Mouse (Mus musculus): Measurements from ENCODE around the gene Tc2n.
"Not testable (repeated sequence)": the region's sequence is repeated elsewhere in the genome, so short reads cannot be mapped to it uniquely, and the experiment has no call there.

The Tc2n gene

GRCm38 (mm10) chr12:101718054-101718754 lies at the start of gene Tc2n:
Gene Tc2n, minus strand, starts transcription at chr12:101718523.
- DNase-seq (ENCODE audit: low spot score), result no peak

DNA sequence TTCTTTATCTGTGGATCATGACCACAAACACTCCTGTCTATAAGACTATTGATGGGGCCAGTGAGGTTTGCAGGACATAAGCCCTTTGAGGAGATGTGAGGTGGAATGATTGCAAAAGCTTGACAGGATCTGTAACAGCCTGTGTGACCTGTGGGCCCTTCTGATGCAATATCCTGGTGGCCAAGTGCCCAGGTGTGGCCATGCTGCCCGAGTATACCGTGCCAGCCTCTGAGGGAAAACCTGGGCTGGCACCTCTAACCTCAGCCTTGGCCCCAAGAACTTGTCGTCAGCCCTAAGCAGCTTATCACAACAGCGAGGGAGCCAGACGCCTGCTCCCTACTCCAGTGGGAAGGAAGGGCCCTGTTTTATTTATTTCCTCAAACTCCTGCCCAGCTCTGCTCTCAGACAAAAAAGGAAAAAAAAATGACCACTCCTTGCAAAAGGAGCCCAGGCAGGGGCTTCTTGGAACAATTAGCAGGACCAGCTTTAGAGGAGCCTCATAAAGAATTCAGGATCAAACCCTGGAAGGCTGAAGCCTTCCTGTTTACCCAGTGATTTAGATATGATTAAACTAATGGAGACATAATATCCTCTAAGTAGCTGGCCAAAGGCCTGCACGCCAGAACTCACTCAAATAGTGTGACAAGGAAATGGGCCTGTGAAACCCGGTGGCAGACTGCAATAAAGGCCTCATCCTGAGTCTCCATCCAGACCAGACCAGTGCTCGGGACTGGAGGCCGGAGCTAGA lies 49.2 kb upstream of the Tc2n start:
- DNase-seq (ENCODE audit: low spot score), result peak; percentile 48

DNA sequence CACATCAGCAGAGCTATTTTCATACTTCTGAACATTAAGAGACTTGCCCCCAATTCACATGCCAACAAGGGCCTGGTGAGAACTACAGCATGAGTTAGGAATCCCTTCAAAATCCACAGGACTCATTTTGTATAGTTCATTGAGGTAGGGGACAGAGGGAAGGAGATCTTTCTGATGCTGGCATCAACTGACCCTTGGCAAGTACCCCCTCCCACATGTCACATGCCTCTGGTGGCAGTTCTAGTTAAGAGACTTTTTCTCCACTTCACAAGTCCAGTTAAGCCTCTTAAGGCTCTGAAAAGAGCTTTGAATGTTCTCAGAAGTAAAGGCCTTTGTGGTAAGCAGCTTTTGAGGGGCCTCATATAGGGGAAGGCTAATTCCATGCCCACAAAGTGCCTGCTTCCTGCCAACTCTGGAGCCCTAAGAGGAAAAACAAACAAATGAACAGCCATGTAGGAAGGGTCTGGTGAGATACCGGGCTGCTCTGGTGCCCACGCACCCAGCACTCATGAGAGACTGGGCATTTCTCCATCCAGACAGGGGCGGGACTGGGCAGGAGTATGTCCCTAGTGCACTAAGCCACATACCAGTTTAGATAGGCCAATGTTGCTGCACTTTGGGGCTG lies 48.0 kb upstream of the Tc2n start:
- peak; percentile 7 for DNase-seq (ENCODE audit: low spot score)

DNA sequence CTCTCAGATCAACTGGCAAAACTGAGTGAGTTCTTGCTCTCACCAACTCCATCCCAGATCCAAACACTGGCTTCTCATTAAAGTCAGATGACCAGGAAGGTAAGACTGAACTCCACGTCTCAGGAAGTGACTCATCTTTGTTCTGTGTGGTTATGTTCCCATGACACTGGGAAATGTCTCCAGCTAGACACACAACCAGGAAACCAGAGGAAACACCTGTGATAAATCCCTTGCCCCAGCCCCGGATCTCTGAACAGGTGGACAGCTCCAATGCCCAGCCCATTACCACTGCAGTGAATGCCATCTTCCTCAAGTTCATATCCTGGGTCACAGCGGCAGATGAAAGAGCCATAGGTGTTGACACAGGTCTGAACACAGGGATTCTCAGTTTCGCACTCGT lies 46.5 kb upstream of the Tc2n start:
- no peak for DNase-seq (ENCODE audit: low spot score)

- no peak for DNase-seq (ENCODE audit: low spot score)
Measured at GRCm38 (mm10) chr12:101763065-101763464, 44.7 kb upstream of the Tc2n start.

- no peak for DNase-seq (ENCODE audit: low spot score)
Measured at GRCm38 (mm10) chr12:101762054-101762453, 43.7 kb upstream of the Tc2n start.

DNA sequence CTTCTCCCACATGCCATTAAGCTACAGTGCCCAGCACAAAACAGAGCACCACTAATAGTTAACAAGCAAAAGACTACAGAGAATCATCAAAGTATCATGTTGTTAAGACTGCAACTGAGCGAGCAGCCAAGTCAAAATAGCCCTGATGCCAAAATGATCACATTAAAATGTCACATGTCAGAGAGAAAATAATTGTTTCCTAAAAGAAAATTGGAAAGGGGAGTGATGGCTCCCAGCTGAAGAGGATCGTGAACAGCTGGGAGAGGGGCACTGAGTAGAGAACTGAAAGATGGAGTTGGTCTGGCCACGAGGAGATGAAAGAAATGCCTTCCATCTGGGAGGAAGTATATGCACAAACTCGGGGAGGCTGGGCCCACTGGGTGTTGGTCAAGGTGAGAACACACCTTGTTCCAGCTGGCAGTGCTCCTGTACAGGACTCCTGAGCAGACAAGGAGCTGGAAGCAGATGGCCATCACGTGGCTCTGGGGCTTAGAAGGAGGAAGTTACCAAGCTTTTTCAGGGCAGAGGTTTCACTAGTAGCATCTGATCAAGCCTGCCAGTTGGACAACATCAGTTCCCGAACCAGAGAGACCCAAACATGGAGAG lies 41.2 kb upstream of the Tc2n start:
- no peak for DNase-seq (ENCODE audit: low spot score)

DNA sequence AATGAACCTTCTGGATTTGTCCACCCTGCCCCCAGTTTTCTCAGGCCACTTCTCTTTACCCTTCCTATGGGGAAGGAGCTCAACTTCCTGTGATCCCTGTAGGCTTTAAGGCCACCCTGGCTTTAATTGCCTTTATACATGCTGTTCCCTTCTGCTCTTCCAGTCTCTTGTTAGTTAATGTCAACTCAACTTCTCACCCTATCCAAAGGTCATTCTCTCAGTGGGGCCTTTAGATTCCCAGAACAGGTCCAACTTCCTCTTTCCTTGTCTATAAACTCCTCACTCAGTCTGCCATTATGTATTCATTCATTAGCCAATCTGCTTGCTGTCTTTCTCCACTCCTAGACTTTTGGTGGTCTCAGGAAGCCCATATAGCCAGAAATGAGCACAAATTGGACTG lies 40.4 kb upstream of the Tc2n start:
- DNase-seq (ENCODE audit: low spot score), result no peak

DNA sequence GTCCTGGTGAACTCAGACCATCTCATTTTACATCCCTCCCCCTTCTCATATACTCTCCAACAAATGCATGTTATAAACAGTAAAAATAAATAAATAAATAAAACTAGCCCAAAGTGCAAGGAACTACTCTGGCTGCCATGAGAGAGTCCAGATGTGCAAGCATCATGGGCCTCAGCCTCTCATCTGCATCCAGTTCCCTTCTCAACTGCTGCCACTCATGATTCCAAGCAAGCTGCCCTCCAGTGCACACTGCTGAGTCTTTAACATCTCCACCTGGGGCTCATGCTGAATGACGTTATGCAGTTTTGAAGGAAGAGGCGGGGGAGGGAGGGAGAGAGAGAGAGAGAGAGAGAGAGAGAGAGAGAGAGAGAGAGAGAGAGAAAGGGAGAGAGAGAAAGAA lies 24.1 kb upstream of the Tc2n start:
- no peak for DNase-seq (ENCODE audit: low spot score)

DNA sequence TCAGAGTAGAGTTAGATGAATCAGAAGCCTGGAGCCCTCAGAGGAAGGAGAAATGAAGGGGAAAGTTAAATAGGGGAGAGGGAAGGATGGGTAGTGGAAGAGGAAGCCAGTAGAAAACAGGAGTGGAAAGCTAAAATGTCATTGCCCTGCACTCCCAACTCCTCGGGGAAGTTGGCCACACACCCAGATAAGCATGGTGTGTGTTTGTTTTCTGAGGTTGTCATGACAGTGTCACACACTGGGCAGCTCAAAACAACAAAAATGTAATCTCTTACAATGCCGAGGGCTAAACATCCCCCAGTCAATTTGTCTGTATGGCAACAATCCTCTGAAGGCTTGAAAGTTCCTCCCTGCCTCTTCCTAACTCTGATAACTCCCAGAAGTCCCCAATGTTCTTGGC lies 22.2 kb upstream of the Tc2n start:
- DNase-seq (ENCODE audit: low spot score), result no peak

DNA sequence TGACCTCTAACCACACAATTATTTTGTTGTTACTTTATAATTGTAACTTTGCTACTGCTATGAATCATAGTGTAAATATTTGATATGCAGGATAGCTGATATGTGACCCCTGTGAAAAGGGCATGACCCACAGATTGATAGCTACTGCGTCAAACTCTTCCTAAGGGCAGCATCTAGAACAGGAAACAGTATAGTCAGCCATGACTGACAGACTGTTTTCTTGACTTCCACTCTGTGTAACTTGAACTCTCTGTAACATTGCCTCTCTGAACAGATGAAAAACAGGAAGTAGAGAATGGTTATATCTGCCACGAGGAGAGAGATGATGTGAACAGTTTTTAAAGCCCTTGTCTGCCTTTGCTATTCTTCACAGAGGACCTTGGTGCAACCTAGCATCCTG lies 21.7 kb upstream of the Tc2n start:
- DNase-seq (ENCODE audit: low spot score), result no peak

DNA sequence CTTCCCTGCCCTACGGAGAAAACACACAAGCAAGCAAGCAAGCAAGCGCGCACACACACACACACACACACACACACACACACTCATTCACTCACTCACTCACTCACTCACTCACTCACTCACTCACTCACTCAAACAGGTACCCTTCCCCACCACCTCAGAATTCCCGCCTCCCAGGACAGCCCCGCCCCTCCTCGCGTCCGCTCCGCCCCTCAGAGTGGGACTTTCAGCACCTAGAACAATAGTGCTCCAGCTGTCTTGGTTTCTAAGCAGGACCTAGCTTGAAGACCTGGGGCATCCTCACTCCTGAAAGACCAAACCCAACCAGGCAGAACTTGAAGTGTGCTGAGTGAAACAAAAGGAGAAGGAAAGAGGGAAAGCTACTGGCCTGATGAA lies 430 bp upstream of the Tc2n start:
- DNase-seq (ENCODE audit: low spot score), result no peak

DNA sequence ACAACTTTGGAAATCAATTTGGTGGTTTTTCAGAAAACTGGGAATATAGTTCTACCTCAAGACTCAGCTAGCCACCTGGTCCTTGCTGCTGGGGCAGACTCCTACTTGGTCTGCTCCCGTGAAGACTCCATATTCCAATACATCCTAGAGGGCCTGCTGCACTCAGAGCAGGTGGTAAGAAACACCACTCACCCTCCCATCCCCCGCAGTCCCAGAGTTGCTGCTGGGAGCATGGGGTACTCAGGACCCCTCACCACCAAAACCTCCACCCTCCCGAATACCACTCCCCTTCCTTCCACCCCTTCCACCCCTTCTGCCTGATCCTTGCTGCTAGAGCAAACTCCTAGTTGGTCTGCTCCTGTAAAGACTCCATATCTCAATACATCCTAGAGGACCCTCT lies 19.1 kb downstream of the Tc2n start:
- no peak for DNase-seq (ENCODE audit: low spot score)

- no peak for DNase-seq (ENCODE audit: low spot score)
Measured at GRCm38 (mm10) chr12:101696521-101696920, 21.8 kb downstream of the Tc2n start.

GRCm38 (mm10) chr12:101680538-101680937 lies 37.8 kb downstream of the Tc2n start:
- DNase-seq (ENCODE audit: low spot score), result no peak

DNA sequence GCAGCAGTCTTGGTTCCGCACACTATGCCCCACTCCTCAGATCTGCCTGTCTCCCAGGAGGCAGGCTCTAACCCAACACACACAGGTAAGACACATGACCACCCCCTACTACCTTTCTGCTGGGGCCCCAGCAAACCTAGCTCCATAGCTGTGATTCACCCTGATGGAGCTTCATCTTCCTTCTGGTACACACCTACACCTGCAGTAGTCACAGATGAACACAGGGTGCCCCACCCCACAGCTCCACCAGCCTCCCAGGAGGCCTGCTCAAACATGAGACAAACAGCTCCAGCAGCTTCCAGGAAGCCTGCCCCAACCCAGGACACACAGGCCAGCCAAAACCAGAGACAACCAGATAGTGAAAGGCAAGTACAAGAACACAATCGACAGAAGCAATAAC lies 50.8 kb downstream of the Tc2n start:
- no peak for DNase-seq (ENCODE audit: low spot score)

- DNase-seq (ENCODE audit: low spot score), result no peak
Measured at GRCm38 (mm10) chr12:101633137-101633536, 85.2 kb downstream of the Tc2n start.

DNA sequence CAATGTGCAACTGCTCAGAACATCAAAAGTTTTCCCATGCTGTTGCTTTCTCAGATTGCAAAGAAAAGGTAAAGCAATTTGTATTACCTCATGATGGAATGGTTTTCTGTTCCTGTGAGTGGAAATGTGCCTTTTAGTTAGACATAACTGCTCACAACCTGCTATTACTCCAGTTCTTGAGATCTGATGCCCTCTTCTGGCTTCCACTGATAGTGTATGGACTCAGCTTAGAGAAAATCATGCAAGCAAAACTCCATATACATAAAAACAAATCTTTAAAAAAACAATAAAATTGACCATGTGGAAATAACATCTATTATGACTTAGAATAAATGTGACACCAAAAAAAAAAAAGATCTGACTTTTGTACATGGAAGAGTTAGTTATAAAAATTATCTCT lies 111.7 kb downstream of the Tc2n start:
- not testable (repeated sequence) for DNase-seq (ENCODE audit: low spot score)
